ENCODE assay signal across 8 mouse cellular contexts in the genomic region with DNA sequence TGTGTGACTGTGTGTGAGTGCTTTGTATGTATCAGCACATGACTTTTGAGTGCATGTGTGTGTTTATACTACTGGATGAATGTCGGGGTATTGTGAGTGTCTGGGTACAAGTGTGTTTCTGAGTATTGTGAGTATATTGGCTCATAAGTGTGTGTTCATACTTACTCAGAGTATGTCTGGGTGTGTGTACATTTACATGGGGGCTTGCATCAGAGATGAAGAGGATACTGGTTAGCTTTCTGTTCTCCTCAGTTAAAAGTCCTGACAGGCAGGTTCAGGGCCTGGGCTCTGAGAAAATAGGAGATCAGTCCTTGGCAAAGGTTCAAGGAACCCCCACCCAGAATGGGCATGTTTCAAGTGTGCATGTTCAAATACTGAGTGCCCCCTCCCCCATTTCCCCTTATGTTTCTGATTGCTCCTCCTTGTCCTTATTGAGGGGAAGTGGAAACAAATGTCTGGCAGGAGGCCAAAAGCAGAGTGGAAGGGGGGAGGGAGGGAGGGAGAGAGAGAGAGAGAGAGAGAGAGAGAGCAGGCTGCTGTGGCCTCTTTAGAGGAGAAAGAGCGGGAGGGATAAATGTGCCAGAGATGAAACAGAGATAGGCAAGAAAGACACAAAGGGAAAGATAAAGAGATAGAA.
A peak's percentile ranks its signal among the peaks of the same experiment; 100 is the strongest.
DNase-seq lines count a peak whose midpoint lies in the region; ATAC-seq and TF ChIP-seq lines count a peak whose summit lies in the region.

No protein-coding gene starts in this region.

- TF ChIP-seq POLR2A in kidney, adult 2 months (IDR thresholded peaks at IDR 0.05; ENCODE audit: low read depth, low read length) = no peak

- ATAC-seq in kidney, embryonic 14.5 days (ENCODE audit: low FRiP score, low TSS enrichment) = peak; percentile 76
- peak; percentile 85 for ATAC-seq in hindbrain, embryonic 15.5 days (ENCODE audit: low FRiP score, low read depth)
- no peak for ATAC-seq in stomach, postnatal 0 days (ENCODE audit: low FRiP score, low TSS enrichment)
- no peak for ATAC-seq in frontal cortex, adult (ENCODE audit: low TSS enrichment)
- no peak for ATAC-seq in monocyte, adult 5-6 weeks (replicated peaks; ENCODE audit: insufficient number of reproducible peaks, low FRiP score, low TSS enrichment, poor library complexity, severe bottlenecking)

- whole genome bisulfite sequencing in kidney, embryonic 14.5 days = 56% methylated on average over 2 of the region's 2 CpGs
- 67% methylated on average over 2 of the region's 2 CpGs for WGBS in kidney, adult 2 months
- 85% methylated on average over 2 of the region's 2 CpGs for WGBS in forebrain, embryonic 10.5 days
- 65% methylated on average over 2 of the region's 2 CpGs for WGBS in hindbrain, embryonic 15.5 days
- 37% methylated on average over 2 of the region's 2 CpGs for WGBS in stomach, postnatal 0 days

- H3K9ac ChIP-seq in kidney, embryonic 14.5 days (ENCODE audit: low read depth, low read length) = no peak overlapping the region
- H3K9ac ChIP-seq in hindbrain, embryonic 15.5 days = no peak overlapping the region
- no peak overlapping the region for H3K9ac ChIP-seq in stomach, postnatal 0 days (ENCODE audit: low read length)

- no peak for TF ChIP-seq EP300 in stomach, postnatal 0 days (optimal IDR thresholded peaks at IDR 0.05)

- H3K27me3 ChIP-seq in kidney, embryonic 14.5 days (ENCODE audit: control insufficient read depth, insufficient read depth, low read length) = no peaks in the 10 kb centered on the region
- no peaks in the 10 kb centered on the region for H3K27me3 ChIP-seq in kidney, adult 2 months (replicated peaks; ENCODE audit: control insufficient read depth, insufficient read depth, low read length)
- H3K27me3 ChIP-seq in forebrain, embryonic 10.5 days (ENCODE audit: poor library complexity, severe bottlenecking) = no peaks in the 10 kb centered on the region
- H3K27me3 ChIP-seq in hindbrain, embryonic 15.5 days = no peaks in the 10 kb centered on the region
- no peaks in the 10 kb centered on the region for H3K27me3 ChIP-seq in stomach, postnatal 0 days (ENCODE audit: control insufficient read depth, insufficient read depth, low read length)

- H3K27ac ChIP-seq in kidney, embryonic 14.5 days (ENCODE audit: low read depth, low read length) = peak overlapping the region; percentile 57; the same call in 1 of the 2 replicates
- no peak overlapping the region for H3K27ac ChIP-seq in kidney, adult 2 months (ENCODE audit: insufficient read depth, low read depth, low read length)
- peak overlapping the region; percentile 80 for H3K27ac ChIP-seq in forebrain, embryonic 10.5 days
- no peak overlapping the region; the same call in 1 of the 2 replicates for H3K27ac ChIP-seq in hindbrain, embryonic 15.5 days (replicated peaks)
- peak overlapping the region; percentile 65; the same call in 1 of the 2 replicates for H3K27ac ChIP-seq in stomach, postnatal 0 days (replicated peaks)

- H3K4me2 ChIP-seq in kidney, embryonic 14.5 days (replicated peaks; ENCODE audit: low read depth, low read length) = no peak overlapping the region
- H3K4me2 ChIP-seq in hindbrain, embryonic 15.5 days = no peak overlapping the region
- no peak overlapping the region for H3K4me2 ChIP-seq in stomach, postnatal 0 days (replicated peaks; ENCODE audit: low read depth)

- TF ChIP-seq CTCF in kidney, adult 2 months (conservative IDR thresholded peaks at IDR 0.05; ENCODE audit: insufficient read depth, insufficient read length, low read depth, low read length) = no peak
- no peak for TF ChIP-seq CTCF in stomach, postnatal 0 days (IDR thresholded peaks at IDR 0.05; ENCODE audit: low read depth)

- H3K4me3 ChIP-seq in kidney, embryonic 14.5 days (ENCODE audit: low read length) = no peak overlapping the region
- no peak overlapping the region for H3K4me3 ChIP-seq in kidney, adult 2 months (ENCODE audit: insufficient read depth, low read depth, low read length)
- no peak overlapping the region for H3K4me3 ChIP-seq in forebrain, embryonic 10.5 days
- no peak overlapping the region for H3K4me3 ChIP-seq in hindbrain, embryonic 15.5 days
- no peak overlapping the region for H3K4me3 ChIP-seq in stomach, postnatal 0 days (ENCODE audit: low read depth, low read length)

- no peak for DNase-seq in kidney, adult 2 months
- peak; percentile 36 for DNase-seq in forebrain, embryonic 10.5 days (ENCODE audit: extremely low spot score, low spot score)
- DNase-seq in lung, postnatal 36 days = peak; percentile 73
- peak; percentile 36 for DNase-seq in stomach, postnatal 0 days (ENCODE audit: low spot score)

- H3K36me3 ChIP-seq in kidney, embryonic 14.5 days (ENCODE audit: control insufficient read depth, insufficient read depth, low read length) = no peaks in the 10 kb centered on the region
- no peaks in the 10 kb centered on the region for H3K36me3 ChIP-seq in kidney, adult 2 months (ENCODE audit: control insufficient read depth, insufficient read depth, low read length)
- no peaks in the 10 kb centered on the region for H3K36me3 ChIP-seq in forebrain, embryonic 10.5 days (replicated peaks)
- no peaks in the 10 kb centered on the region for H3K36me3 ChIP-seq in hindbrain, embryonic 15.5 days
- H3K36me3 ChIP-seq in stomach, postnatal 0 days (ENCODE audit: control insufficient read depth, insufficient read depth, low read length) = no peaks in the 10 kb centered on the region

- H3K4me1 ChIP-seq in kidney, embryonic 14.5 days (ENCODE audit: control insufficient read depth, insufficient read depth, low read length) = peaks cover 7% of the 10 kb centered on the region; the same call in 1 of the 2 replicates
- peaks cover 16% of the 10 kb centered on the region for H3K4me1 ChIP-seq in kidney, adult 2 months (ENCODE audit: control insufficient read depth, insufficient read depth, low read length)
- peaks cover 33% of the 10 kb centered on the region for H3K4me1 ChIP-seq in forebrain, embryonic 10.5 days
- H3K4me1 ChIP-seq in hindbrain, embryonic 15.5 days (replicated peaks) = peaks cover 16% of the 10 kb centered on the region
- H3K4me1 ChIP-seq in stomach, postnatal 0 days (replicated peaks; ENCODE audit: control insufficient read depth, insufficient read depth) = peaks cover 8% of the 10 kb centered on the region

- no peaks in the 10 kb centered on the region for H3K9me3 ChIP-seq in kidney, embryonic 14.5 days (ENCODE audit: control insufficient read depth, low read length)
- no peaks in the 10 kb centered on the region for H3K9me3 ChIP-seq in forebrain, embryonic 10.5 days
- no peaks in the 10 kb centered on the region for H3K9me3 ChIP-seq in hindbrain, embryonic 15.5 days
- H3K9me3 ChIP-seq in stomach, postnatal 0 days (ENCODE audit: control insufficient read depth, low read length) = no peaks in the 10 kb centered on the region

Comparison
In these comparisons a context has a peak if more than half of its experiments do, and no peak if none do; other contexts are left out.
1. H3K27ac ChIP-seq: peak in kidney, embryonic 14.5 days (single experiment), forebrain, embryonic 10.5 days (single experiment) and stomach, postnatal 0 days (single experiment); none in kidney, adult 2 months (single experiment) and hindbrain, embryonic 15.5 days (single experiment).
2. ATAC-seq: peak in kidney, embryonic 14.5 days (single experiment) and hindbrain, embryonic 15.5 days (single experiment); none in stomach, postnatal 0 days (single experiment), frontal cortex, adult (single experiment) and monocyte, adult 5-6 weeks (single experiment).